Mouse (Mus musculus): ENCODE measurements at regions not wholly inside any gene's neighbourhood (a gene's known extent, or its start where the extent isn't known, plus 50 kb on each side); places are given as distances from the start of the nearest gene placed in this dataset.

- Histone ChIP-seq H3K9me3 (replicated peaks) (no peaks in the 10 kb centered on the region), H3K4me1 (no peaks in the 10 kb centered on the region), H3K4me2 (no peak overlapping the region), H3K9ac (no peak overlapping the region), H3K4me3 (no peak overlapping the region), H3K27ac (no peak overlapping the region), H3K36me3 (ENCODE audit: poor library complexity, severe bottlenecking) (no peaks in the 10 kb centered on the region), H3K27me3 (no peaks in the 10 kb centered on the region)
- 88% methylated on average over 4 of the region's 4 CpGs for WGBS
- ATAC-seq, result no peak
These were observed 352.2 kb upstream of the Igbp1b start for GRCm38 (mm10) chr6:139010501-139010900.
